Mouse (Mus musculus) kidney, adult 2 months (tissue): Measurements from ENCODE around the gene Ulk4.

Experiments
- CTCF ChIP-seq: fragments of 200-500 bp; conservative IDR thresholded peaks from 2 replicates; pipeline ENCODE4 v1.5.1; 2011; ENCODE audit warnings: low read depth, mild to moderate bottlenecking, control low read depth, low read length, moderate library complexity, mixed read lengths; ENCODE audit not compliant: insufficient read depth, insufficient read length
- POLR2A ChIP-seq: fragments of 200-500 bp; IDR thresholded peaks from one replicate; pipeline ENCODE4 v1.6.1; 2011; ENCODE audit warnings: low read depth, low read length, control low read depth

- no peak for TF ChIP-seq POLR2A
- TF ChIP-seq CTCF = no peak
Measured at GRCm38 (mm10) chr9:121176350-121176749, 100.6 kb downstream of the Ulk4 start.
